Mouse (Mus musculus) midbrain, embryonic 16.5 days (tissue): ENCODE measurements around the gene Gm17662. TPM values are rescaled to one million over a fixed set of nuclear protein-coding genes. Genes with fewer than 3 reads are reported as not detected.

Experiments
- ATAC-seq: fragments of 200-750 bp; cut with Nextera tagmentation; 2 replicates; pipeline ENCODE4 v1.8.0; 2017; ENCODE audit warnings: moderate TSS enrichment
- H3K27ac ChIP-seq: fragments of 300-500 bp; sonication (generic); 2 replicates; pipeline ENCODE4 v1.5.1; 2014; ENCODE audit warnings: mild to moderate bottlenecking, low read length, mixed read lengths
- H3K27me3 ChIP-seq: fragments of 300-500 bp; sonication (generic); 2 replicates; pipeline ENCODE4 v1.6.1; 2014; ENCODE audit warnings: low read depth, low read length, mixed read lengths; ENCODE audit not compliant: control insufficient read depth, insufficient read depth
- H3K36me3 ChIP-seq: fragments of 300-500 bp; sonication (generic); 2 replicates; pipeline ENCODE4 v1.6.1; 2014; ENCODE audit warnings: mild to moderate bottlenecking, low read length, moderate library complexity, mixed read lengths; ENCODE audit not compliant: control insufficient read depth, insufficient read depth
- H3K4me1 ChIP-seq: fragments of 300-500 bp; sonication (generic); 2 replicates; pipeline ENCODE4 v1.6.1; 2014; ENCODE audit warnings: mild to moderate bottlenecking, low read length, mixed read lengths; ENCODE audit not compliant: control insufficient read depth, insufficient read depth
- H3K4me2 ChIP-seq: fragments of 300-500 bp; sonication (generic); 2 replicates; pipeline ENCODE4 v1.6.1; 2014; ENCODE audit warnings: mild to moderate bottlenecking, low read length, mixed read lengths
- H3K4me3 ChIP-seq: fragments of 300-500 bp; sonication (generic); 2 replicates; pipeline ENCODE4 v1.5.1; 2014; ENCODE audit warnings: low read depth, mild to moderate bottlenecking, low read length, moderate library complexity, mixed read lengths
- H3K9ac ChIP-seq: fragments of 300-500 bp; sonication (generic); 2 replicates; pipeline ENCODE4 v1.6.1; 2014; ENCODE audit warnings: low read depth, low read length, mixed read lengths
- H3K9me3 ChIP-seq: fragments of 300-500 bp; sonication (generic); replicated peaks from 2 replicates; pipeline ENCODE4 v1.6.1; 2014; ENCODE audit warnings: mild to moderate bottlenecking, low read length, mixed read lengths; ENCODE audit not compliant: control insufficient read depth, poor library complexity, severe bottlenecking
- WGBS: fragments of 180-500 bp; shearing (Covaris S2); extraction: QIAGEN DNeasy Blood & Tissue Kit; methylation state at CpG from one replicate; pipeline ENCODE4 v1.1.7; 2014; 5-methylcytosine and 5-hydroxymethylcytosine counted together
- polyA plus RNA-seq: library from polyadenylated mRNA; unstranded; fragments of >200 nt; fragmentation: Nextera tagmentation; extraction: Ambion mirVana; gene quantifications from 2 replicates; pipeline ENCODE4 v1.2.1, GENCODE M21; 2015

Gene Gm17662
- not detected in 2 replicates for polyA plus RNA-seq

DNA sequence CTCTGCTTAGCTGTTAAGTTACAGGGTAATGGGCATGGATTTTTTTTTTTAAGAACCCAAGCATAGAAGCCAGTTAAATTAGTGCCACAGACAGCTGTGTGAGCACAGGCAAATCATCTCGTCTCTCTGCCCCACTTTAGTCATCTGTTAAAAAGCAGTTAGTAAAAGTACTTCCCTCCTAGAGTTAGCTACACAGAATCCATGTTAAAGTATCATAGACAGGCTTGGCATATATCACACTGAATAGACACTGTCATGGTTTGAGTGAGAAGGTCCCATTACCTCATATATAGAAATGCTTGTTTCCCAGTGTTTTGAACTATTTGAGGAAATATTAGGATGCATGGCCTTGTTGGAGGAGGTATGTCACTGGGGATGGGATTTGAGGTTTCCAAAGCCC lies at the start of gene Gm17662:
Gm17662 (plus strand) TSS at position 301 of the 400 bp plus-strand sequence.
- H3K27ac ChIP-seq = no peak within 1 kb of the TSS
- no peak within 1 kb of the TSS for H3K4me3 ChIP-seq
- H3K36me3 ChIP-seq = no peaks in the 10 kb centered on the region
- ATAC-seq = no peak
- no peaks in the 10 kb centered on the region for H3K4me1 ChIP-seq
- WGBS = 74% methylated on average over 1 of the region's 1 CpGs
- H3K9ac ChIP-seq = no peak within 1 kb of the TSS
- no peaks in the 10 kb centered on the region for H3K27me3 ChIP-seq
- no peak within 1 kb of the TSS for H3K4me2 ChIP-seq
- no peaks in the 10 kb centered on the region for H3K9me3 ChIP-seq

DNA sequence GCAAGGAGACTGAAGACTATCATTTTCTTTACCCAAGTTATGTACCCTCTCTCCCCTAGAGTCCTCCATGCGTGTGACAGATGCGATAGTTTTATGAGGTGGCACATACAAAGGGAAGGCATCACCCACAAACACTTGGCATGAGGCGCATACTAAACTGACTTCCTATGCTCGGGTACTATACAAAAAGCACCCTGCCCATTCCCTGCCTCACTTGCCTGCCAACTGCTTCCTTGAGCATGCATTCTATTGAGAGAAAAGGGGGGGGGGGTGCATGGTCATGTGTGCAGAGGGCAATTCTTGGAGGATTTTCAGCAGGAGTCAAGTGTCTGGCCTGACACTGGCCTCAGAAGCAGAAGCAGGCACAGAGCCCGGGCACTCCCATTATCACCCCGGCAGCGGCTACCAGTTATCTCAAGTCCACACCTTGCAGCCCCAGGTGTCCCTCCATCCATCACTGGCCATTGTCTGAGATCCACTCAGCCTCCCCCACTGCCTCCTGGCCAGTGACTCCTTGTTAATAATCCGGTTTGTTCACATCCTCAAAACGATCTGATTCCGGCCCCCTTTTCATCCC lies 46.3 kb upstream of the Gm17662 start:
- Histone ChIP-seq H3K9ac (no peak overlapping the region), H3K4me1 (no peaks in the 10 kb centered on the region), H3K36me3 (no peaks in the 10 kb centered on the region), H3K27me3 (no peaks in the 10 kb centered on the region), H3K4me3 (no peak overlapping the region), H3K9me3 (no peaks in the 10 kb centered on the region), H3K4me2 (no peak overlapping the region), H3K27ac (no peak overlapping the region)
- no peak; the same call in 1 of the 2 replicates for ATAC-seq
- 56% methylated on average over 10 of the region's 10 CpGs for WGBS

DNA sequence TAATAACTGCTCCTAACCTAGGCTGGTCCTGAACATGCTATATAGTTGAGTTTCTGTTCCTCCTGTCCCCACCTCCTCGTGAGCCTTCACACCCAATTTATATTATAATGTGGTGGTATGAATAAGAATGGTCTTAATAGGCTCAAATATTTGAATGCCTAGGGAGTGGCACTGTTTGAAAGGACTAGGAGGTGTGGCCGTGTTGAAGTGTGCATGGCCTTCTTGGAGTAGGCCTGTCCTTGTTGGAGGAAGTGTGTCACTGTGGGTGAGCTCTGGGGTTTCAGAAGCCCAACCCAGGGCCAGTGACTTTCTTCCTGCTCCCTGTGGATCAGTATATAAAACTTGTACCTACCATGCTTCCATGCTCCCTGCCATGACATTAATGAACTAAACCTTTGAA lies 43.5 kb upstream of the Gm17662 start:
- no peak overlapping the region for H3K4me3 ChIP-seq

DNA sequence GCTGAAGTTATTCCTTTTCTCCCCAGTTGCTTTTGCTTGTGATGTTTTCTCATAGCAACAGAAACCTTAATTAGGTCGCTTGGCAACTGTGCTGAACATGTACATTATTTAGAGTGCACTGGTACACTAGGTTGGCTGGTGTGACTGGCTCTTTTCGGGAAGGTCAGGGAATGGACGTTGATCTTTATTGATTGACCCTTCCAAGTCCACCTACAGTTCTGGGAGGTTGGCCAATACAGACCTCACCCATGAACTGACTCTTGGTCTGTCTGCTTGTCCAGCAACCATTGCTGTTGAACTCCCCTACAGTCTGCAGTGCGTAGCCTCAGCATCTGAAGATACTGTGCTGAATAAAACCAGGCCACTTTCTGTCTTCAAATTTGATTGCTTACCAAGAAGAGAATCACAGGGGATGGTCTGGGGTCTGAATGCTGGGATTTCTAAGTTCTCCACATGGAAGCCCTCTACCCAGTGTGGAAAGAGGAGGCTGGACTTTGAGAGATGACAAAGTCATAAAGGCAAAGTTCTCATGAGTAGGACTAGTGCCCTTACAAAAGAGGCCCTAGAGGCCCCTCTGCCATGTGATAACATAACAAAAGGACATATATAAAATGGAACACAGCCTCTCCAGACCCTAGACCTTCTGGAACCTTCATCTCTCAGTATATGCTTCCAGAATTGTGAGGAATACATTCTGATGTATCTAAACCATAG lies 40.5 kb upstream of the Gm17662 start:
- Histone ChIP-seq H3K4me3 (no peak overlapping the region), H3K27ac (no peak overlapping the region), H3K4me1 (no peaks in the 10 kb centered on the region), H3K4me2 (no peak overlapping the region), H3K9ac (no peak overlapping the region), H3K9me3 (no peaks in the 10 kb centered on the region), H3K27me3 (no peaks in the 10 kb centered on the region), H3K36me3 (no peaks in the 10 kb centered on the region)
- WGBS = 89% methylated on average over 4 of the region's 4 CpGs
- ATAC-seq = no peak

More for the DNA sequence above, 43.5 kb upstream of the Gm17662 start:
- H3K4me1 ChIP-seq = no peaks in the 10 kb centered on the region
- no peaks in the 10 kb centered on the region for H3K9me3 ChIP-seq
- no peak overlapping the region for H3K27ac ChIP-seq
- H3K4me2 ChIP-seq = no peak overlapping the region
- ATAC-seq = no peak
- no peaks in the 10 kb centered on the region for H3K27me3 ChIP-seq
- 61% methylated on average over 2 of the region's 2 CpGs for WGBS
- no peak overlapping the region for H3K9ac ChIP-seq
- H3K36me3 ChIP-seq = no peaks in the 10 kb centered on the region

DNA sequence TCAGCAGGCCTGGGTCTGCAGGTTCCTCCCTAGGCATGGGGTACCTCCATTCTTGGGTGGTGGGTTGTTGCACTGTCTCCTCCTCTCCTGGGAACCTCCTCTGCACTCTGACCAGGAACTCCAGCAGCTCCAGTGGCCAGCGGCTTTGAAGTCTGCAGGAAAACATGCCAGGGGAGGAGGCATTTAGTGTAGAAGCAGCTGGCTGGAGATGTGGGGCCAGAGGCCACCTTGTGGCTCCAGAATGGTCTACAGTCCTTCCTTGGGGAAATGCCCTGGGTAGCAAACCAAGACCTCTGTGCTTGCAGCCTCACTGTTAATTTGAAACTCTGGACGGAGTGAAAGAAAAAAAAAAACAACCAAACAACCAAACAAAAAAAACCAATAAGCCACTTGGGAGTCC lies 39.6 kb upstream of the Gm17662 start:
- Histone ChIP-seq H3K4me3 (no peak overlapping the region), H3K9ac (no peak overlapping the region), H3K4me2 (no peak overlapping the region), H3K36me3 (no peaks in the 10 kb centered on the region), H3K27me3 (no peaks in the 10 kb centered on the region), H3K9me3 (no peaks in the 10 kb centered on the region), H3K4me1 (no peaks in the 10 kb centered on the region), H3K27ac (no peak overlapping the region)
- ATAC-seq = no peak
- WGBS = 65% methylated on average over 2 of the region's 2 CpGs

DNA sequence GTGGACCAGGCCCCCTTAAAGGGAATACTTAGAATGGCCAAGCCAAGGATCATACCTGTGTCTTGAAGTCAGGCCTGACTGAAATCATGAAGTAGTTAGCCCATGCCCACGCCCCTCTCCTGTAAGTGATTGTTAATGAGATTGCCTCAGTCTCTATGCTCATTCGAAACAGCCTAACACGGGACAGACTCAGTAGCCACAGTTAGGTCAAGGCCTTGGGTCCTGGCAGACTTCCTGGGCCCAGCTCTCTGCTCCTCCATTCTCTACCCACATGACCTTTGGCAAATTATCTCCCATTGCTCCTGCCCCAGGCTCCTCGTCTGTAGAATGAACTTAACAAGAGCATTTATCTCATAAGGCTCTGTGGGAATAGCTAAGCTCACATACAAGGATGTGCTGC lies 38.1 kb upstream of the Gm17662 start:
- H3K36me3 ChIP-seq = no peaks in the 10 kb centered on the region
- H3K9me3 ChIP-seq = no peaks in the 10 kb centered on the region
- WGBS = 61% methylated on average over 4 of the region's 4 CpGs
- ATAC-seq = no peak
- no peak overlapping the region for H3K9ac ChIP-seq
- no peaks in the 10 kb centered on the region for H3K27me3 ChIP-seq
- no peaks in the 10 kb centered on the region for H3K4me1 ChIP-seq
- H3K4me3 ChIP-seq = no peak overlapping the region
- H3K27ac ChIP-seq = no peak overlapping the region
- H3K4me2 ChIP-seq = no peak overlapping the region

DNA sequence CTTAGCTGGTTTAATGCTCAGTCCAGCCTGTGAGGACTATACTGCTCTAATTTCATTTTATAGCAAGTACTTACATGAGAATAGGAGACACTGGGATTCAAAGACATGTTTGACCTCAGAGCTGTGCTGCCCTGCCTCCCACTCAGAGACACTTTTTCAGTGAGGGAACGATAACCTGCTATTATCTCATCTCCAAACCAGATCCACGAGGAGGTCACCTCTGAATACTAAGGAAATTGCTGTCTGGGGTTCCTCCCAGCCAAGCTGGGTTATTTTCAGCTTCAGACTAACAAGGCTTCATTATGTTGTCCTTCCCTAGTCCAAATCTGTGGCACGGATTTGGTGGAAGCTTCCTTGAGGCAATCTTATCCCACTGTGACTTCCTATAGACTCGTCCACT lies 37.2 kb upstream of the Gm17662 start:
- H3K4me1 ChIP-seq = no peaks in the 10 kb centered on the region
- no peaks in the 10 kb centered on the region for H3K36me3 ChIP-seq
- no peak overlapping the region for H3K9ac ChIP-seq
- H3K4me3 ChIP-seq = no peak overlapping the region
- H3K27ac ChIP-seq = no peak overlapping the region
- no peaks in the 10 kb centered on the region for H3K27me3 ChIP-seq
- 69% methylated on average over 4 of the region's 4 CpGs for WGBS
- no peaks in the 10 kb centered on the region for H3K9me3 ChIP-seq
- ATAC-seq = no peak
- H3K4me2 ChIP-seq = no peak overlapping the region

DNA sequence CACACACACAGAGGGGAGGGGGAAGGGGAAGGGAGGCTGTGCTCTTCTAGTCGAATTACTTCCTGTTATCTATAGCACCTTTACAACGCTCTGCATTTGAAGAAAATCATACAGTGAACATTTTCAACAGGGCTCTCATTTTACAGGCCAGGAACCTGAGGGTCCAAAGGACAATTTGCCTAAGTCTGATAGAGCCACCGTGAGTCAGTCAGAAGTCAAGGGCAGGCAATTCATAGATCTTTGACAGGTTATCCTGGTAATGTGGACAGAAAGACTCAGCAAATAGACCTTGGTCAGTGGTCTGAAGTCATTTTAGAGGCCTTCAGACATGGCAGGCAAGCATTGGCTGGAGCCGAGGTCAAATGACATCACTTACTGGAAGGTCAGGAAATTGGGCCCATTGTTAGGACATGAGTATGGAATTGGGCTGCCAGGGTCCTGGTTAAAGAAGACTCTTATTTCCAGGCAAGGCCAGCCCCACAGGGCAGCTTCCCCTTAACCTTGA lies 33.5 kb upstream of the Gm17662 start:
- no peak overlapping the region for H3K9ac ChIP-seq
- 89% methylated on average over 4 of the region's 4 CpGs for WGBS
- no peaks in the 10 kb centered on the region for H3K4me1 ChIP-seq

DNA sequence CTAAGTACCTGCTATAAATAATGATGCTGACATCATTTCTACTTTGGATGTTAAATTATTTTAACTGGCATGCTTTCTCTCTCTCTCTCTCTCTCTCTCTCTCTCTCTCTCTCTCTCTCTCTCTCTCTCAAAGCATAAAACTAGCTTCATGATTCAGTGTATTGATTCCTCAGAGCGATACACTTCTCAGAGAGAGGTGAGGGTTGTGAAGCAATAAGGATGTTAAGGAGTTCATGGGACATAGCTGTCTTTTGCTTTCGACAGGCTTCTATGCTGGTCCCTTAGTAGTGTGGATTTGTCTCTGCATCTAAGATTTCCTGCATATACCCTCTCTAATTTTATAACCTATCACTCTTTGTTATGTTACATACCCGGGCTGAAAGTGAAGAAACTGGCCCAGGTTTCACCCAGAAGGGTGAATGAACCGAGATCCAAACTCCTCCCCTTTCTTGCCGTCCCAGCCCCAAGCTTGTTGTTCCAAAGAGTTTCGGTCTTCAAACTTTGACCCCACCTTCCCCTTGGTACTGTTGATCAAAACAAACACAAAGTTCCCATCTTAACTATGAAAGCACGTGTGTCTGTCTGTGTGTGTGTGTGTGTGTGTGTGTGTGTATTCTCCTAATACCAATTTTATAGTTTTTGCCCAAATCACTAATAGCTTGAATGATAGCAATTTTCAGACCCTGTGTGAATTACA lies 32.6 kb upstream of the Gm17662 start:
- no peak overlapping the region for H3K9ac ChIP-seq
- no peaks in the 10 kb centered on the region for H3K27me3 ChIP-seq
- no peak overlapping the region for H3K4me3 ChIP-seq
- 75% methylated on average over 7 of the region's 7 CpGs for WGBS
- no peaks in the 10 kb centered on the region for H3K9me3 ChIP-seq
- H3K4me2 ChIP-seq = no peak overlapping the region
- H3K4me1 ChIP-seq = peaks cover 4% of the 10 kb centered on the region; the same call in 1 of the 2 replicates
- H3K27ac ChIP-seq = no peak overlapping the region
- H3K36me3 ChIP-seq = no peaks in the 10 kb centered on the region
- ATAC-seq = no peak

More for the DNA sequence above, 33.5 kb upstream of the Gm17662 start:
- no peaks in the 10 kb centered on the region for H3K27me3 ChIP-seq
- ATAC-seq = no peak
- H3K9me3 ChIP-seq = no peaks in the 10 kb centered on the region
- H3K4me3 ChIP-seq = no peak overlapping the region
- H3K36me3 ChIP-seq = no peaks in the 10 kb centered on the region
- H3K4me2 ChIP-seq = no peak overlapping the region
- no peak overlapping the region for H3K27ac ChIP-seq
